Mouse (Mus musculus) liver, embryonic 11.5 days (tissue): ENCODE measurements around the gene Med24. TPM values are rescaled to one million over a fixed set of nuclear protein-coding genes. Genes with fewer than 3 reads are reported as not detected.

Source experiments
- ATAC-seq: fragments of 200-750 bp; cut with Nextera tagmentation; replicated peaks from 2 replicates; pipeline ENCODE4 v1.8.0; 2017; ENCODE audit warnings: moderate number of reproducible peaks, mild to moderate bottlenecking, moderate TSS enrichment, moderate library complexity; ENCODE audit not compliant: low FRiP score
- DNase-seq: peaks from one replicate; pipeline ENCODE4 v3.0.0-alpha.2; 2017; ENCODE audit warnings: low spot score
- H3K27ac ChIP-seq: fragments of 300-500 bp; sonication (generic); 2 replicates; pipeline ENCODE4 v1.5.1; 2014; ENCODE audit warnings: mild to moderate bottlenecking, low read depth, low read length, control low read depth
- H3K27me3 ChIP-seq: fragments of 300-500 bp; sonication (generic); replicated peaks from 2 replicates; pipeline ENCODE4 v1.6.1; 2014; ENCODE audit warnings: low read length, mixed read lengths; ENCODE audit not compliant: control insufficient read depth, insufficient read depth
- H3K36me3 ChIP-seq: fragments of 300-500 bp; sonication (generic); 2 replicates; pipeline ENCODE4 v1.6.1; 2014; ENCODE audit warnings: mild to moderate bottlenecking, low read length, moderate library complexity, mixed read lengths; ENCODE audit not compliant: control insufficient read depth, insufficient read depth
- H3K4me1 ChIP-seq: fragments of 300-500 bp; sonication (generic); replicated peaks from 2 replicates; pipeline ENCODE4 v1.6.1; 2014; ENCODE audit warnings: low read length, mixed read lengths; ENCODE audit not compliant: control insufficient read depth, insufficient read depth
- H3K4me2 ChIP-seq: fragments of 300-500 bp; sonication (generic); 2 replicates; pipeline ENCODE4 v1.6.1; 2014; ENCODE audit warnings: mild to moderate bottlenecking, control low read depth, moderate library complexity
- H3K4me3 ChIP-seq: fragments of 300-500 bp; sonication (generic); 2 replicates; pipeline ENCODE4 v1.5.1; 2014; ENCODE audit warnings: low read depth, low read length, control low read depth
- H3K9ac ChIP-seq: fragments of 300-500 bp; sonication (generic); 2 replicates; pipeline ENCODE4 v1.6.1; 2014; ENCODE audit warnings: low read depth, low read length, control low read depth
- H3K9me3 ChIP-seq: fragments of 300-500 bp; sonication (generic); 2 replicates; pipeline ENCODE4 v1.6.1; 2016; ENCODE audit warnings: low read length, inconsistent platforms, mixed read lengths; ENCODE audit not compliant: control insufficient read depth
- WGBS: fragments of 180-500 bp; shearing (Covaris S2); extraction: QIAGEN DNeasy Blood & Tissue Kit; methylation state at CpG from one replicate; pipeline ENCODE4 v1.1.7; 2014; 5-methylcytosine and 5-hydroxymethylcytosine counted together
- polyA plus RNA-seq: library from polyadenylated mRNA; unstranded; fragments of >200 nt; fragmentation: Nextera tagmentation; extraction: Ambion mirVana; gene quantifications from 2 replicates; pipeline ENCODE4 v1.2.1, GENCODE M21; 2014

Med24 gene
- polyA plus RNA-seq, 1 experiment from 2014 or later, result 61.9 TPM

DNA sequence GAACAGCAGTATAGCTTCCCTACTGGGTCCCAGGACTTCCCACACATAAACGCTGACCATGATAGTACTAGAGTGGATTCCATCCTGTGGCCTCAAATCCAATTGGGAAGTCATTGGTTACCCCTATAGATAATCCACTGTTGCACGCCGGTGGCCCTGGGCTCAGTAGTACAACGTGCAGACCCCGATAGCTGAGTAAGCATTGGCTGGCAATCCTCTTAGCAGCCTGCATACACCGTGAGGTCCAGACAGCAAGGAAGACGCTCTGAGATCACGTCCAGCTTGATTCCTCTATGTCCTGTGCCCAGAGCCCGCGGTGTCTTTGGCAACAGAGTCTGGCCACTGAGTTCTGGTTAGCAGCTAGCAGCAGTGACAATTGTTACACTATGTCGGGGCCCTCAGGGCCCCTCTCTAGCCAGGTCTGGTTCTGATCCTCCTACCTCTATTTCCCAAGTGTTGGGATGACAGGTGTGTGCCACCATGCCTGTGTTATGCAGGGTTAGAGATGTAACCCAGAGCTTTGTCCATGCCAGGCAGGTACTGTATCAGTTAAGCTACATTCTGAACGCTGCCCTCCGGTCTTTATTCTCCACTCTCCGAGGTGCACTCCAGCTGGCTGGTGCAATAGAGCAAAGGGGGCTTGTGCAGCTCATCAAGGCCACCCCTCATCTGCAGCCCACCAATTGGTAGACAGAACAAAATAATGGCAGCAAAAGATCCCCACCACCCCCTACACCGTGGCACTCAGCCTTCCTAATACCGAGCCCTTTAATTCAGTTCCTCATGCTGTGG, 30.2 kb downstream of the Med24 start:
- DNase-seq, result no peak
- Histone ChIP-seq H3K27me3 (no peaks in the 10 kb centered on the region), H3K9ac (no peak overlapping the region), H3K36me3 (peaks cover 17% of the 10 kb centered on the region), H3K4me2 (no peak overlapping the region), H3K27ac (no peak overlapping the region), H3K4me1 (peaks cover 4% of the 10 kb centered on the region; the same call in 1 of the 2 replicates), H3K9me3 (no peaks in the 10 kb centered on the region), H3K4me3 (no peak overlapping the region)
- 83% methylated on average over 16 of the region's 16 CpGs for WGBS
- ATAC-seq, result no peak

DNA sequence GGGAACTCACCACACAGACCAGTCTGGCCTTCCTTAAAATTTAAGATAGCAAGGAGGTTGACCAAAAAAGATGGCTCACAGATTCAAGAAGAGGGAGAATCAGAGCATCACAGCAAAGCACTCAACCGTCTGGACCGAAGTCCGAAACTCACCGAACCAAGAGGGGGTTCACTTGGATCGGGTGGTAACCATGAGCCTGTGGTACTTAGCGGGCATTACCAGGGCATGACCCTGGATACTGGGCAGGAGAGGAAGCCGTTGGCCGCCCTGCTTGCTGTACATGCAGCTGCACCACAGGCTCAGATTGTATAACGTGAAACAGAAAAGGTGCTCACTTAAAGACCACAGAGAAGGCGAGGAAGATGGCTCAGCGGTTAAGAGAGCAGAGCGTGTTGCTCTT, 32.0 kb downstream of the Med24 start:
- ATAC-seq (no peak), DNase-seq (no peak)
- Histone ChIP-seq H3K36me3 (peaks cover 29% of the 10 kb centered on the region), H3K27me3 (no peaks in the 10 kb centered on the region), H3K27ac (no peak overlapping the region), H3K4me1 (peaks cover 4% of the 10 kb centered on the region; the same call in 1 of the 2 replicates), H3K9ac (no peak overlapping the region), H3K4me2 (no peak overlapping the region), H3K4me3 (no peak overlapping the region), H3K9me3 (no peaks in the 10 kb centered on the region)
- 89% methylated on average over 12 of the region's 12 CpGs for WGBS

DNA sequence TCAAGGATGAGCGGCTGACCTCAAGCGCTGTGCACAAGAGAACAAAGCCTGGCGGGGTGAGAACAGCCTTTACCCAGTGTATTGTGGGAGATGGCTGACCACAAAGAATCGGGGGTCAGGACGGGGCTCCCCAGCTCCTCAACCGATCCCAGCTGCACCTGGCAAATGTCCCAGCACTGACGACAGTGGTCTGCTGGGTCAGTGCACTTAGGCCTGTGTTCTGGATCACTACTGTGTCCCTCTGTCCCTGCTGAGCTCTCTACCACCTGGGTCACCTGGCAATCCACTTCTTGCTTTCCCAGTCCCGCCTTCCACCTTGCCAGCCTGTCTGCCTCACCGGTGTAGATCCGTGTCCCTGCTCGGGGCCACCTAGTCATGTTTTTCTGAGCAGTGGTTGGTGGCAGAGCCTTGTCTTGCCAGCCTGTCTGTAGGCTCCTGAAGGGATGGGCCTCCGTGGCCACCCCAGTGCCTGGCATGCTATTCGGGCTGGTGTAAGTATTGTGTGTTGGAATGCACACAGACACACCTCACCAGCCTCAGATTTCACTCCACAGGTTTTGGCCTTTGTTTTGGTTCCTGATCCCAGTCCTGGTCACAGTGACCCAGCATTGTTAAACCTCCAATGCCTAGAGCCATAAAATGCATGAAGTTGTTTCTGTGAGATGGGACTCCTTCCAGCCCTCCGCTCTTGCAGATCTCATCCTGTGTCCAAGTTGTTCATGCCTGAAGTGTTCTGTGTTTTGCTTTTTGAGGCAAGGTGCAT, 32.6 kb downstream of the Med24 start:
- peaks cover 35% of the 10 kb centered on the region for H3K36me3 ChIP-seq
- H3K4me1 ChIP-seq, result peaks cover 4% of the 10 kb centered on the region; the same call in 1 of the 2 replicates
- no peak overlapping the region for H3K27ac ChIP-seq
- H3K4me2 ChIP-seq, result no peak overlapping the region
- no peak for ATAC-seq
- H3K9ac ChIP-seq, result no peak overlapping the region
- no peaks in the 10 kb centered on the region for H3K27me3 ChIP-seq
- no peak for DNase-seq
- H3K4me3 ChIP-seq, result no peak overlapping the region
- H3K9me3 ChIP-seq, result no peaks in the 10 kb centered on the region
- 85% methylated on average over 14 of the region's 14 CpGs for WGBS

DNA sequence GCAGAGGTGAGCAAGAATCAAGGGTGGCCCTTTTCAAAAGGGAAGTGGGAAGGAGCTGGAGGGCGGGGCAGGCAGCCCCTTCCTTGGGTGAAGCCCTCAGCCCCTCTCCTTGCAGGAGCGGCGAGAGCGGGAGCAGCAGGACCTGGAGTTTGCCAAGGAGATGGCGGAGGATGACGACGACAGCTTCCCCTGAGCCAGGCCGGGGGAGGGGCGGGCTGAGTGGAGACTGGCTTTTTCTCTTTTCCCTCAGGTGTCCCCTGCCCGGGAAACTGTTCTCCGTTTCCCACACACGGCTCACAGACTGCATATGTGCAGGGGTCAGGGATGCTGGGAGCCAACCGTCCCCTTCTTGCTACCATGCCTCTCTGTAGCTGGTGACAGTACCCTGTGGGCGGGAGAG, 33.8 kb downstream of the Med24 start:
- no peak overlapping the region for H3K27ac ChIP-seq
- ATAC-seq (no peak), DNase-seq (no peak)
- no peak overlapping the region for H3K9ac ChIP-seq
- no peak overlapping the region for H3K4me3 ChIP-seq
- peaks cover 47% of the 10 kb centered on the region for H3K36me3 ChIP-seq
- H3K27me3 ChIP-seq, result no peaks in the 10 kb centered on the region
- H3K4me1 ChIP-seq, result peaks cover 4% of the 10 kb centered on the region; the same call in 1 of the 2 replicates
- no peak overlapping the region for H3K4me2 ChIP-seq
- no peaks in the 10 kb centered on the region for H3K9me3 ChIP-seq
- WGBS, result 79% methylated on average over 14 of the region's 14 CpGs

DNA sequence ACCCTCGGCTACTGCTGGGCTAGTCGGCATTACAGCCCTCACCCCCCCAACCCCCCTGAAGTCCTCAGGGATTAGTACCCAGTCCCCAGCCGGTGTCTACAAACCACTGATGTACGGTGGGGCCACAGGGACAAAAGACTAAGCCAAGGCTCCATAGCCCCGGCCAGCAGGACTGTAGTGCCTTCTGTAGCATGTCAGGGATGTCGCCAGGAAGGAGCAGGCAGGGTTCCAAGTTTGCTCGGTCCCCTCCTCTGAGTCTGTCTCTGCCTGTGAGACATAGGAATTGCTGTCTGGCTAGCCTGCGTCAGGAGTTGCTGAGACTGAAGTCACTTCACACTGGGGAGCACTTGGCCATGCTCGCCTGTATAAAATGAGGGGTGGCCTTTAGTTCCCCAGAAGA, 34.9 kb downstream of the Med24 start:
- Histone ChIP-seq H3K9ac (no peak overlapping the region), H3K27me3 (no peaks in the 10 kb centered on the region), H3K36me3 (peaks cover 53% of the 10 kb centered on the region), H3K4me1 (no peaks in the 10 kb centered on the region), H3K4me3 (no peak overlapping the region), H3K4me2 (no peak overlapping the region), H3K27ac (no peak overlapping the region), H3K9me3 (no peaks in the 10 kb centered on the region)
- DNase-seq (no peak), ATAC-seq (no peak)
- 89% methylated on average over 9 of the region's 9 CpGs for WGBS

DNA sequence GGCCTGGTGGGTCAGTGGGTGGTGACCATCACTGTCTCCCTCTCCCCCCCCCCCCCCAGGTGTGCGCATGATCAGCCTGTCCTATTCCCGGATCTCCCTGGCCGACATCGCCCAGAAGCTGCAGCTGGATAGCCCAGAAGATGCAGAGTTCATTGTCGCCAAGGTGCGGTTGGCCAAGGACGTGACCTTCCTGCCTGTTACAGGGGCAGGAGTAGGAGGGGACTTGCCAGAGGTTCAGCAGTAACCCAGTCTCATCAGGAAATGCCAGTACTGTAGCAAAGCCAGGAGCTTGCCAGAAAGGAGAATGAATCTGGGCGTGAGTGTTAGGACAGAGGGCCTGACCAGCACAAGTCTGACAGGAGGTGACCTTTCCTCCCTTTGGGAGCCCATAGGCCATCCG, 35.5 kb downstream of the Med24 start:
- no peak for DNase-seq
- Histone ChIP-seq H3K27me3 (no peaks in the 10 kb centered on the region), H3K4me2 (no peak overlapping the region), H3K4me3 (no peak overlapping the region), H3K27ac (no peak overlapping the region), H3K36me3 (peaks cover 53% of the 10 kb centered on the region), H3K9ac (no peak overlapping the region), H3K4me1 (no peaks in the 10 kb centered on the region), H3K9me3 (no peaks in the 10 kb centered on the region)
- ATAC-seq, result no peak
- 94% methylated on average over 9 of the region's 9 CpGs for WGBS

DNA sequence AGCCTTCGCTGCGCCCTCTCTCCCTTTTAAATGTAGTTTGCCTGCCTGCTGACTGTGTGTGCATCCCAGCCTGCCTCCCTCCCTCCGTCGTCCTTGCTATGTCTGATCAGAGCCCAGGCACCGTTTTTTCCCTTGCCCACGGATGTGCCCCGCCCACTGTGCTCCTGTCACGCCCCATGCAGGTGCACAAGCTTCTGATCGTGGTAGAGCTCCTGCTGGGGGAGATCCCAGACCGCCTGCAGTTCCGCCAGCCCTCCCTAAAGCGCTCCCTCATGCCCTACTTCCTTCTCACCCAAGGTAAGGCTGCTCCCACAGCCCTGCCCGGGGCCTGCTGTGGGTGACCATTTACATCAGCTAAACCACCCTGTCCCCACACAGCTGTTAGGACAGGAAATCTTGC, 36.0 kb downstream of the Med24 start:
- Histone ChIP-seq H3K4me3 (no peak overlapping the region), H3K4me1 (no peaks in the 10 kb centered on the region), H3K4me2 (no peak overlapping the region), H3K9me3 (no peaks in the 10 kb centered on the region), H3K27me3 (no peaks in the 10 kb centered on the region), H3K9ac (no peak overlapping the region), H3K36me3 (peaks cover 56% of the 10 kb centered on the region), H3K27ac (no peak overlapping the region)
- DNase-seq, result no peak
- 73% methylated on average over 13 of the region's 13 CpGs for WGBS
- no peak for ATAC-seq

DNA sequence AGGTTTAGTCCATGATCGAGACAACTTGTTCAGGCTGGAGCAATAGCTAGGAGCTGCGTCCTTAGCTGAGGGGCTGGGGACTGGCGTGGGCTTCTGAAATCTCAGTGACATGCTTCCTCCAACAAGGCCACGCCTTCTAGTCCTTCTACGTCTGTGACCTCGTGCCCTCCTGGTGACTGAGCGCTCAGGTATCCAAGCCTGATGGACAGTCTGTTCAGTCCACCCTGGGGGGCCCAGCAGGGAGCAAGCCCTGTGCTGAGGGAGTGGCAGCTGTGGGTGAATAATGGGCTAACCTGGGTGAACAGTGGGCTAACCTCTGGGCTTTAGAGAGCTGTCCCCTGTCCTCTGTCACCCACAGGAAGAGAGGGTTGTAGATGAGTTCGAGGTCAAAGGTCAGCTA, 41.2 kb downstream of the Med24 start:
- DNase-seq (no peak), ATAC-seq (no peak; the same call in 1 of the 2 replicates)
- H3K4me1 ChIP-seq, result no peaks in the 10 kb centered on the region
- no peak overlapping the region for H3K4me2 ChIP-seq
- H3K4me3 ChIP-seq, result no peak overlapping the region
- no peak overlapping the region for H3K27ac ChIP-seq
- H3K27me3 ChIP-seq, result no peaks in the 10 kb centered on the region
- no peak overlapping the region for H3K9ac ChIP-seq
- peaks cover 57% of the 10 kb centered on the region for H3K36me3 ChIP-seq
- H3K9me3 ChIP-seq, result no peaks in the 10 kb centered on the region
- 82% methylated on average over 8 of the region's 8 CpGs for WGBS
